Mouse (Mus musculus) olfactory bulb, adult 2 months (tissue): Measurements from ENCODE around the gene Nudt14.

Source experiments
- CTCF ChIP-seq: fragments of 200-500 bp; IDR thresholded peaks from 2 replicates; pipeline ENCODE4 v1.5.1; 2012; ENCODE audit warnings: low read depth, mild to moderate bottlenecking, low read length, moderate library complexity; ENCODE audit not compliant: insufficient read depth
- POLR2A ChIP-seq: fragments of 200-500 bp; IDR thresholded peaks from 2 replicates; pipeline ENCODE4 v1.6.1; 2012; ENCODE audit warnings: mild to moderate bottlenecking, low read depth, low read length, moderate library complexity; ENCODE audit not compliant: insufficient read depth

GRCm38 (mm10) chr12:112894303-112894884 lies 47.5 kb downstream of the Nudt14 start:
- TF ChIP-seq POLR2A: no peak
- TF ChIP-seq CTCF: no peak
